Mouse (Mus musculus): ENCODE results near the gene Trub1. TPM values are rescaled to one million over a fixed set of nuclear protein-coding genes. Genes with fewer than 3 reads are reported as not detected.

Trub1 gene
- polyA plus RNA-seq, 1 experiment from 2014 or later = 24.8 TPM

- H3K27ac ChIP-seq = no peak overlapping the region
- H3K9ac ChIP-seq (ENCODE audit: low read depth, low read length) = no peak overlapping the region
- no peak overlapping the region for H3K4me2 ChIP-seq (ENCODE audit: low read length)
- no peak overlapping the region for H3K4me3 ChIP-seq (replicated peaks; ENCODE audit: low read depth, low read length)
- no peaks in the 10 kb centered on the region for H3K4me1 ChIP-seq (replicated peaks; ENCODE audit: insufficient read depth, low read length)
- WGBS = 60% methylated on average over 7 of the region's 7 CpGs
- ATAC-seq (replicated peaks; ENCODE audit: low FRiP score, low read depth) = no peak
- H3K27me3 ChIP-seq (ENCODE audit: insufficient read depth, low read length) = no peaks in the 10 kb centered on the region
- no peak for TF ChIP-seq CTCF (IDR thresholded peaks at IDR 0.05; ENCODE audit: low read depth)
- H3K9me3 ChIP-seq (replicated peaks; ENCODE audit: low read length) = no peaks in the 10 kb centered on the region
- H3K36me3 ChIP-seq (ENCODE audit: insufficient read depth, low read length) = no peaks in the 10 kb centered on the region
- peak; percentile 46 for DNase-seq (ENCODE audit: low spot score)
Observed at GRCm38 (mm10) chr19:57465742-57466141, 13.0 kb downstream of the Trub1 start.

GRCm38 (mm10) chr19:57471033-57471432, 18.3 kb downstream of the Trub1 start:
- Histone ChIP-seq H3K27me3 (ENCODE audit: insufficient read depth, low read length) (no peaks in the 10 kb centered on the region), H3K4me1 (replicated peaks; ENCODE audit: insufficient read depth, low read length) (no peaks in the 10 kb centered on the region), H3K4me2 (ENCODE audit: low read length) (no peak overlapping the region), H3K27ac (no peak overlapping the region), H3K36me3 (ENCODE audit: insufficient read depth, low read length) (0 out of 2 replicates have a peak, but pooled peaks cover 3% of the 10 kb centered on the region), H3K4me3 (replicated peaks; ENCODE audit: low read depth, low read length) (no peak overlapping the region), H3K9me3 (replicated peaks; ENCODE audit: low read length) (no peaks in the 10 kb centered on the region), H3K9ac (ENCODE audit: low read depth, low read length) (no peak overlapping the region)
- DNase-seq (ENCODE audit: low spot score) = peak; percentile 50
- 51% methylated on average over 12 of the region's 12 CpGs for WGBS
- no peak for TF ChIP-seq CTCF (IDR thresholded peaks at IDR 0.05; ENCODE audit: low read depth)
- ATAC-seq (replicated peaks; ENCODE audit: low FRiP score, low read depth) = no peak

- H3K4me2 ChIP-seq (ENCODE audit: low read length) = no peak overlapping the region
- no peaks in the 10 kb centered on the region for H3K4me1 ChIP-seq (replicated peaks; ENCODE audit: insufficient read depth, low read length)
- H3K27me3 ChIP-seq (ENCODE audit: insufficient read depth, low read length) = no peaks in the 10 kb centered on the region
- H3K27ac ChIP-seq = no peak overlapping the region
- H3K9me3 ChIP-seq (replicated peaks; ENCODE audit: low read length) = no peaks in the 10 kb centered on the region
- H3K4me3 ChIP-seq (replicated peaks; ENCODE audit: low read depth, low read length) = no peak overlapping the region
- ATAC-seq (replicated peaks; ENCODE audit: low FRiP score, low read depth) = no peak
- WGBS = 90% methylated on average over 15 of the region's 15 CpGs
- no peak overlapping the region for H3K9ac ChIP-seq (ENCODE audit: low read depth, low read length)
- no peak for TF ChIP-seq CTCF (IDR thresholded peaks at IDR 0.05; ENCODE audit: low read depth)
- DNase-seq (ENCODE audit: low spot score) = no peak
- 0 out of 2 replicates have a peak, but pooled peaks cover 3% of the 10 kb centered on the region for H3K36me3 ChIP-seq (ENCODE audit: insufficient read depth, low read length)
Observed at GRCm38 (mm10) chr19:57472169-57472568, 19.5 kb downstream of the Trub1 start.

- Histone ChIP-seq H3K4me3 (replicated peaks; ENCODE audit: low read depth, low read length) (no peak overlapping the region), H3K27me3 (ENCODE audit: insufficient read depth, low read length) (no peaks in the 10 kb centered on the region), H3K27ac (no peak overlapping the region), H3K36me3 (ENCODE audit: insufficient read depth, low read length) (0 out of 2 replicates have a peak, but pooled peaks cover 3% of the 10 kb centered on the region), H3K9ac (ENCODE audit: low read depth, low read length) (no peak overlapping the region), H3K9me3 (replicated peaks; ENCODE audit: low read length) (no peaks in the 10 kb centered on the region), H3K4me2 (ENCODE audit: low read length) (no peak overlapping the region), H3K4me1 (replicated peaks; ENCODE audit: insufficient read depth, low read length) (no peaks in the 10 kb centered on the region)
- DNase-seq (ENCODE audit: low spot score) (no peak), ATAC-seq (replicated peaks; ENCODE audit: low FRiP score, low read depth) (no peak)
- WGBS = 74% methylated on average over 16 of the region's 16 CpGs
- TF ChIP-seq CTCF (IDR thresholded peaks at IDR 0.05; ENCODE audit: low read depth) = no peak
Observed at GRCm38 (mm10) chr19:57473301-57473700, 20.6 kb downstream of the Trub1 start.

GRCm38 (mm10) chr19:57475298-57475697, 22.6 kb downstream of the Trub1 start:
- no peaks in the 10 kb centered on the region for H3K4me1 ChIP-seq (replicated peaks; ENCODE audit: insufficient read depth, low read length)
- no peak for DNase-seq (ENCODE audit: low spot score)
- H3K27ac ChIP-seq = no peak overlapping the region
- H3K27me3 ChIP-seq (ENCODE audit: insufficient read depth, low read length) = no peaks in the 10 kb centered on the region
- ATAC-seq (replicated peaks; ENCODE audit: low FRiP score, low read depth) = no peak
- no peak overlapping the region for H3K4me2 ChIP-seq (ENCODE audit: low read length)
- no peaks in the 10 kb centered on the region for H3K9me3 ChIP-seq (replicated peaks; ENCODE audit: low read length)
- WGBS = 75% methylated on average over 4 of the region's 4 CpGs
- TF ChIP-seq CTCF (IDR thresholded peaks at IDR 0.05; ENCODE audit: low read depth) = no peak
- no peak overlapping the region for H3K4me3 ChIP-seq (replicated peaks; ENCODE audit: low read depth, low read length)
- H3K36me3 ChIP-seq (ENCODE audit: insufficient read depth, low read length) = 0 out of 2 replicates have a peak, but pooled peaks cover 3% of the 10 kb centered on the region
- H3K9ac ChIP-seq (ENCODE audit: low read depth, low read length) = no peak overlapping the region

DNA sequence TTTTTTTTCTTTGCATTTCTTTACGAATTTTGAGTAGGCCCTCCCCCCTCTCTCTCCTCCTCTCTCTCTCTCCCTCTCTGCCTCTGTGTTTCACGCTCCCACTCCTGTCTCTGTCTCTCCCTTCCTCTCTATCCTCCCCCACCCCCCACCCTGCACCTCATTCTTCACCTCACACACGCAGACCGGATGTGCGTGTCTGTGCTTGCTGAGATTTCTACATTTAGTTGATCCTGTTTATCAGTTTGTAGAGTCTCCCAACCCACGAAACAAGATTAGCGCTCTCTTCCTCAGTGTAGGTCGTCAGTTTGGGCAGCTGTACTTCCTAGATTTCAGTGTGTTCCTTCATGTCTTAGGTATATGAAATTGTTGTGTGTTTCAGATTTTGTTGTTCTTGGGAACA, 24.6 kb downstream of the Trub1 start:
- Histone ChIP-seq H3K4me3 (replicated peaks; ENCODE audit: low read depth, low read length) (no peak overlapping the region), H3K4me1 (replicated peaks; ENCODE audit: insufficient read depth, low read length) (no peaks in the 10 kb centered on the region), H3K4me2 (ENCODE audit: low read length) (no peak overlapping the region), H3K27ac (no peak overlapping the region), H3K9me3 (replicated peaks; ENCODE audit: low read length) (no peaks in the 10 kb centered on the region), H3K27me3 (ENCODE audit: insufficient read depth, low read length) (no peaks in the 10 kb centered on the region), H3K9ac (ENCODE audit: low read depth, low read length) (no peak overlapping the region), H3K36me3 (ENCODE audit: insufficient read depth, low read length) (0 out of 2 replicates have a peak, but pooled peaks cover 3% of the 10 kb centered on the region)
- WGBS = 50% methylated on average over 8 of the region's 8 CpGs
- ATAC-seq (replicated peaks; ENCODE audit: low FRiP score, low read depth) (no peak), DNase-seq (ENCODE audit: low spot score) (no peak)
- TF ChIP-seq CTCF (IDR thresholded peaks at IDR 0.05; ENCODE audit: low read depth) = no peak

- H3K9me3 ChIP-seq (replicated peaks; ENCODE audit: low read length) = no peaks in the 10 kb centered on the region
- no peaks in the 10 kb centered on the region for H3K27me3 ChIP-seq (ENCODE audit: insufficient read depth, low read length)
- no peak overlapping the region for H3K27ac ChIP-seq
- H3K9ac ChIP-seq (ENCODE audit: low read depth, low read length) = no peak overlapping the region
- DNase-seq (ENCODE audit: low spot score) = no peak
- no peak for TF ChIP-seq CTCF (IDR thresholded peaks at IDR 0.05; ENCODE audit: low read depth)
- no peak for ATAC-seq (replicated peaks; ENCODE audit: low FRiP score, low read depth)
- no peak overlapping the region for H3K4me3 ChIP-seq (replicated peaks; ENCODE audit: low read depth, low read length)
- H3K36me3 ChIP-seq (ENCODE audit: insufficient read depth, low read length) = 0 out of 2 replicates have a peak, but pooled peaks cover 3% of the 10 kb centered on the region
- no peaks in the 10 kb centered on the region for H3K4me1 ChIP-seq (replicated peaks; ENCODE audit: insufficient read depth, low read length)
- 74% methylated on average over 11 of the region's 11 CpGs for WGBS
- no peak overlapping the region for H3K4me2 ChIP-seq (ENCODE audit: low read length)
Observed at GRCm38 (mm10) chr19:57478056-57478455, 25.3 kb downstream of the Trub1 start.

Data from kidney, postnatal 0 days (tissue).